Mouse (Mus musculus) liver, postnatal 0 days (tissue): ENCODE results near the gene Rimbp3. TPM values are rescaled to one million over a fixed set of nuclear protein-coding genes. Genes with fewer than 3 reads are reported as not detected.
A peak's percentile ranks its signal among the peaks of the same experiment; 100 is the strongest.

ENCODE experiments used
- ATAC-seq: fragments of 200-750 bp; cut with Nextera tagmentation; 2 replicates; pipeline ENCODE4 v1.8.0; 2017; ENCODE audit warnings: mild to moderate bottlenecking, moderate library complexity
- DNase-seq: peaks from one replicate; pipeline ENCODE4 v3.0.0-alpha.2; 2016
- H3K27ac ChIP-seq: fragments of 300-500 bp; sonication (generic); 2 replicates; pipeline ENCODE4 v1.5.1; 2014; ENCODE audit warnings: antibody characterized with exemption, moderate library complexity, mild to moderate bottlenecking, low read depth
- H3K27me3 ChIP-seq: fragments of 300-500 bp; sonication (generic); 2 replicates; pipeline ENCODE4 v1.6.1; 2014; ENCODE audit warnings: low read length, control low read depth, mixed read lengths; ENCODE audit not compliant: insufficient read depth
- H3K36me3 ChIP-seq: fragments of 300-500 bp; sonication (generic); replicated peaks from 2 replicates; pipeline ENCODE4 v1.6.1; 2014; ENCODE audit warnings: mild to moderate bottlenecking, control low read depth, low read length, moderate library complexity, mixed read lengths; ENCODE audit not compliant: insufficient read depth
- H3K4me1 ChIP-seq: fragments of 300-500 bp; sonication (generic); 2 replicates; pipeline ENCODE4 v1.6.1; 2014; ENCODE audit warnings: antibody characterized with exemption, mild to moderate bottlenecking, control low read depth; ENCODE audit not compliant: insufficient read depth
- H3K4me2 ChIP-seq: fragments of 300-500 bp; sonication (generic); 2 replicates; pipeline ENCODE4 v1.6.1; 2014; ENCODE audit warnings: low read depth, mild to moderate bottlenecking, low read length, moderate library complexity, mixed read lengths
- H3K4me3 ChIP-seq: fragments of 300-500 bp; sonication (generic); 2 replicates; pipeline ENCODE4 v1.5.1; 2014; ENCODE audit warnings: low read depth, low read length
- H3K9ac ChIP-seq: fragments of 300-500 bp; sonication (generic); replicated peaks from 2 replicates; pipeline ENCODE4 v1.6.1; 2014; ENCODE audit warnings: mild to moderate bottlenecking, moderate library complexity
- H3K9me3 ChIP-seq: fragments of 300-500 bp; sonication (generic); 2 replicates; pipeline ENCODE4 v1.6.1; 2016; ENCODE audit warnings: mild to moderate bottlenecking, control low read depth, low read length, mixed read lengths
- CTCF ChIP-seq: sonication (generic); IDR thresholded peaks from 2 replicates; pipeline ENCODE4 v1.5.1; 2016; ENCODE audit warnings: antibody characterized with exemption, low read depth
- EP300 ChIP-seq: IDR thresholded peaks from 2 replicates; pipeline ENCODE4 v1.6.1; 2016; ENCODE audit warnings: antibody characterized with exemption, low read depth, mild to moderate bottlenecking
- WGBS: fragments of 180-500 bp; shearing (Covaris S2); extraction: QIAGEN DNeasy Blood & Tissue Kit; methylation state at CpG from one replicate; pipeline ENCODE4 v1.1.7; 2014; ENCODE audit not compliant: insufficient replicate concordance; 5-methylcytosine and 5-hydroxymethylcytosine counted together
- polyA plus RNA-seq: library from polyadenylated mRNA; unstranded; fragments of >200 nt; fragmentation: Nextera tagmentation; extraction: Ambion mirVana; gene quantifications from 2 replicates; pipeline ENCODE4 v1.2.1, GENCODE M21; 2015

The Rimbp3 gene
- polyA plus RNA-seq, 1 experiment from 2014 or later: not detected

DNA sequence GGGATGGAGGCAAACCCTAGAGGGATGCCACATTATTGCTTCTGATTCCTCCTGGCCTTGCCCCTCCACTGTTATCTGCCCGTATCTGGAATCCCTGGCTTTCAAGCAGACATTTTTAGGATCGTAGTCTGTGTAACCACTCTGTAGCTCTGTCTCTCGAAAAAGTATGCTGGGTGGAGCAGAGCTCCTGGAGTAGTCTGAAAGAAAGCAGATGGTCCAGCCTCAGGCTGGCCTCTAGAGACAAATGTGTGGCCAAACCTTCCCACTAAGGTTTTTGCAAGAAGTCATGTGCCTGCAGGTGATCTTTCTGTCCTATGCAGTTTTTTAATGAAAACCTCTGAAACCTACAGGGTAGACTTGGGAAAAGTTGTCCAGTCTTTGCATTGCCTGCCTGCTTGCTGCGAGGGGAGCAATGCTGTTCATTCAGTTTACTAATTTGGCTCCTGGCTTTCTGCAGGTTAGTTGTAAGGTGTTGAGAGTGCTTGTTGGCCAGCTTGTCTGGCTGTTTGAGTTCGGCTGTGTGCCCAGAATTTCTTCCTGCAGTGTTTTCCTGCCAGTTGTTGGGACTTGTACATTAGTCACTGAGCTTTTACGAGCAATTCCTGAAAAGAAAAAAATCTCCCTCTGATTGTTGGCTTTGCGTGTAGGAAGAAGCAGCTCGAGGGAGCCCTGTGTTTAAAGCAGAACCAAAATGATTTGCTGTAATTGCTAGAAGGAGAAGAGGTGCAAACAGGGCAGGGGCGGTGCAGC is 26.7 kb downstream of the Rimbp3 start:
- no peak for DNase-seq
- TF ChIP-seq CTCF (no peak), EP300 (no peak)
- peaks cover 51% of the 10 kb centered on the region for H3K4me1 ChIP-seq

GRCm38 (mm10) chr16:17237634-17238033 is 29.2 kb downstream of the Rimbp3 start:
- 39% methylated on average over 3 of the region's 3 CpGs for WGBS
- ATAC-seq: peak; percentile 11; the same call in 1 of the 2 replicates
- TF ChIP-seq CTCF (no peak), EP300 (peak; percentile 91)
- Histone ChIP-seq H3K9me3 (no peaks in the 10 kb centered on the region), H3K36me3 (no peaks in the 10 kb centered on the region), H3K9ac (no peak overlapping the region), H3K4me1 (peaks cover 54% of the 10 kb centered on the region), H3K4me3 (no peak overlapping the region), H3K27ac (no peak overlapping the region), H3K27me3 (no peaks in the 10 kb centered on the region), H3K4me2 (no peak overlapping the region)
- DNase-seq: no peak

More for the DNA sequence above, 26.7 kb downstream of the Rimbp3 start:
- H3K4me2 ChIP-seq: peak overlapping the region; percentile 98
- no peaks in the 10 kb centered on the region for H3K36me3 ChIP-seq
- H3K27ac ChIP-seq: peak overlapping the region; percentile 83; the same call in 1 of the 2 replicates
- ATAC-seq: no peak
- no peak overlapping the region for H3K9ac ChIP-seq
- WGBS: 33% methylated on average over 9 of the region's 9 CpGs
- H3K4me3 ChIP-seq: peak overlapping the region; percentile 97; the same call in 1 of the 2 replicates
- no peaks in the 10 kb centered on the region for H3K9me3 ChIP-seq
- H3K27me3 ChIP-seq: no peaks in the 10 kb centered on the region

DNA sequence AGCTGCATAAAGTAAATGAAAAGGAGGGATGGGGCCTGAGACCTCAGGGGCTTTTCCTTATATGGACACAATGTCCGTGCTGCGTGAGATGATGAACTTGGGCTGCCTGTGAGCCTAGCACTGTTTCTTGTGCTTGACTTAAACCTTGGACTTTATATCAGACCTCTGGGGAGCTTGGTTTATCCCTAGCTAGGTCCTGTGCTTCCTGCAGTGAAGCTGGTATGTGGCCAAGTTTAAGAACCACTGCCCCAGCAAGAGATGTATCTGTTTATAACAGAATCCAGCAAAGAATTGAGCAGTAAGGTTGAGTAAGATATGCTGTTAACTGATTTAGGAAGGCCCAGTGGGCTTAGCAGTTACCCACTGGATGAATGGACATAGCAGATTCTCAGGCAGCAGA is 31.0 kb downstream of the Rimbp3 start:
- no peaks in the 10 kb centered on the region for H3K36me3 ChIP-seq
- TF ChIP-seq EP300 (no peak), CTCF (no peak)
- DNase-seq: no peak
- WGBS: 85% methylated on average over 2 of the region's 2 CpGs
- no peak overlapping the region for H3K4me3 ChIP-seq
- no peak overlapping the region for H3K9ac ChIP-seq
- H3K27me3 ChIP-seq: no peaks in the 10 kb centered on the region
- peaks cover 56% of the 10 kb centered on the region for H3K4me1 ChIP-seq
- H3K27ac ChIP-seq: no peak overlapping the region
- no peaks in the 10 kb centered on the region for H3K9me3 ChIP-seq
- no peak overlapping the region for H3K4me2 ChIP-seq
- no peak for ATAC-seq

GRCm38 (mm10) chr16:17243731-17244130 is 35.3 kb downstream of the Rimbp3 start:
- H3K9ac ChIP-seq: no peak overlapping the region
- H3K4me1 ChIP-seq: peaks cover 32% of the 10 kb centered on the region
- peak; percentile 65 for ATAC-seq
- H3K9me3 ChIP-seq: no peaks in the 10 kb centered on the region
- H3K36me3 ChIP-seq: no peaks in the 10 kb centered on the region
- no peaks in the 10 kb centered on the region for H3K27me3 ChIP-seq
- peak overlapping the region; percentile 5; the same call in 1 of the 2 replicates for H3K27ac ChIP-seq
- DNase-seq: no peak
- TF ChIP-seq CTCF (no peak), EP300 (no peak)
- no peak overlapping the region for H3K4me2 ChIP-seq
- no peak overlapping the region for H3K4me3 ChIP-seq
- 26% methylated on average over 1 of the region's 1 CpGs for WGBS

DNA sequence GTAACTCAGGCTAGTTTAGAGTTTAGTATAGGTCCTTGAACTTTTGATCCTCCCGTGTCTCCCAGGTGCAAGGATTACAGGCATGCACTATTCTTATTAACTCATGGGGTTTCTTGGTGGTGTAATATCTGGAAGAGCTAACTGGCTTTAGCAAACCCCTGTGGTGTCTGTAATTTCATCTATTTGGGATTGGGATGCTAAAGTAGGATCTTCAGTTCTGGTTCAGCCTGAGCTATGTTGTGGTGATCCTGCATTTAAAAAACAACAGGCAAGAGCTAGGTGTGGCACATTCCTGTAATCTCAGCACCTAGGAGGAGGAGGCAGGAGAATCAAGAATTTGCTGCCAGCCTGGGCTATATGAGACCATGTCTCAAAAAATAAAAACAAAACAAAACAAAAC is 36.6 kb downstream of the Rimbp3 start:
- TF ChIP-seq EP300: no peak
- TF ChIP-seq CTCF: no peak
- no peaks in the 10 kb centered on the region for H3K9me3 ChIP-seq
- H3K27ac ChIP-seq: no peak overlapping the region
- ATAC-seq: no peak
- no peaks in the 10 kb centered on the region for H3K27me3 ChIP-seq
- H3K4me2 ChIP-seq: no peak overlapping the region
- DNase-seq: no peak
- H3K4me1 ChIP-seq: peaks cover 28% of the 10 kb centered on the region
- H3K4me3 ChIP-seq: no peak overlapping the region
- H3K9ac ChIP-seq: no peak overlapping the region
- no peaks in the 10 kb centered on the region for H3K36me3 ChIP-seq
- WGBS: 72% methylated on average over 1 of the region's 1 CpGs

GRCm38 (mm10) chr16:17247727-17248126 is 39.3 kb downstream of the Rimbp3 start:
- WGBS: 53% methylated on average over 4 of the region's 4 CpGs
- TF ChIP-seq CTCF (no peak), EP300 (no peak)
- Histone ChIP-seq H3K27ac (no peak overlapping the region), H3K4me2 (no peak overlapping the region), H3K4me1 (peaks cover 40% of the 10 kb centered on the region), H3K9me3 (no peaks in the 10 kb centered on the region), H3K36me3 (no peaks in the 10 kb centered on the region), H3K27me3 (no peaks in the 10 kb centered on the region), H3K9ac (no peak overlapping the region), H3K4me3 (no peak overlapping the region)
- ATAC-seq: no peak
- peak; percentile 51 for DNase-seq
